Mouse (Mus musculus) inflammation-experienced regulatory T-cells, adult 6 months (primary cell): Measurements from ENCODE around the gene Sf3b3. TPM values are rescaled to one million over a fixed set of nuclear protein-coding genes. Genes with fewer than 3 reads are reported as not detected.
"Not testable (repeated sequence)": the region's sequence is repeated elsewhere in the genome, so short reads cannot be mapped to it uniquely, and the experiment has no call there.

Experiments used
- ATAC-seq: one replicate; pipeline ENCODE4 v1.8.0; 2017
- polyA plus RNA-seq, 3 experiments: library from polyadenylated mRNA; unstranded; fragments of 100-300 nt; shearing (Covaris generic); gene quantifications; one replicate each; pipeline ENCODE4 v1.2.1; 2017

The Sf3b3 gene
- polyA plus RNA-seq, 3 experiments from 2014 or later: 80.5 to 101 (median 90.8) TPM

GRCm38 (mm10) chr8:110806146-110806545 lies 40.4 kb downstream of the Sf3b3 start:
- ATAC-seq: no peak

DNA sequence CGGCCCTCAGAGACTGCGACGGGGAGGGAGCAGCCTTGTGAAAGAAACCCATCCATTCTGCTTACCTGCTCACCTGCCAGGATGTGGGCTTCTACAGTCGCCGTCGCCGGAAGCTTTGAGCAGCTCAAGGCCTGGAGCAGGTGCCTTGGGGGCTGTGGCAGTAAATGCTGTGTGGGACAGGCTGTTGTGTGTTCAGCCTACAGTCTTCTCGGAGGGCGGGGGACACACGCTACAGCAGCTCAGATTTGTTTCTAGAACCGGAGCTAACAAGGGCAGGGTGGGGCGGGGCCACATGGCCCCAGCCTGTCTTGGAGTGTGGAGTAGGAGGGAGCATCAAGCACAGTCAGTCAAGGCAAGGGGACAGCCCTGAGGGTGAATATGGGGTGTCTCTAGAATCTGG lies 40.9 kb downstream of the Sf3b3 start, which contains the start of gene Il34:
TSS of gene Il34 (minus strand) at position 256 of the 400 bp plus-strand sequence.
- peak; percentile 74 for ATAC-seq

- no peak for ATAC-seq
Measured at GRCm38 (mm10) chr8:110804825-110805514, 41.6 kb downstream of the Sf3b3 start.

GRCm38 (mm10) chr8:110803856-110804255 lies 42.7 kb downstream of the Sf3b3 start:
- no peak for ATAC-seq

DNA sequence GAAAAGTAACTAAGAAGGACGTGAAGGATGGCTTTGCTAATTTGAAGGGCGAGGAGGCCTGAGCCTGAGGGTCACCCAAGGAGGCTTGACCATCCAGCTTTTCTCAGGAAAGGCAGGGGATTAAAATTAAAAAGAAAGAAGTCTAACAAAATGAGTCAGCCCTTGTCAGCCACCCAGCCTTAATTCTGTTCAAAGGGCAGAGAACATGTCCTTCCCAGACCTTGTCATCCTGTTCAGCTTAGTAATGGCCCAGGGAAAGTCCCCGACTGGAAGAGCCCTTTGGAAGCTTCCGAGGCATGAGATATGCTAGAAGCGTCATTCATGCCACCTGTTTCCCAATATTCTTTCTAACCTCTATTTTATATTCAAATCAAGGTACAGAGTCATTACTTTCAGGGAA lies 43.6 kb downstream of the Sf3b3 start:
- ATAC-seq: no peak

- no peak for ATAC-seq
Measured at GRCm38 (mm10) chr8:110797086-110797485, 49.5 kb downstream of the Sf3b3 start.

GRCm38 (mm10) chr8:110794363-110794965 lies 52.1 kb downstream of the Sf3b3 start:
- ATAC-seq: no peak

DNA sequence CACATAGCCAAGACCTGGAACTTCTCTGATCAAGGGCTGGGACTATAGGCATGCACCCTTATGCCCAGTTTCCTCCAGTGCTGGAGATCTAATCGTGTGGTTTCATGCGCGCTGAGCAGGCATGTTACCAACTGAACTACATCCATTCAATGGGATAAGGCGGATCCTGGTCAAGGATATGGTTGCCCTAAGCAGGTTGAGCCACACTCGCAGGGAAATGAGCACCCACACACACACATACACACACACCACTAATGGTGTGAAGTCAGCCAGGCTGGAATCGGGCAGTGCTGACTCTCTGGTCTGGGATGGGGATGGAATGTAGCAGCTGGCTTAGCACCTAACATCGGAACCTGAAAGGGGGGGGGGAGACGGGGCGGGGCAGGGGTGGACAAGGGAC lies 52.7 kb downstream of the Sf3b3 start:
- ATAC-seq: no peak

GRCm38 (mm10) chr8:110793511-110793910 lies 53.1 kb downstream of the Sf3b3 start:
- no peak for ATAC-seq

- ATAC-seq: no peak
Measured at GRCm38 (mm10) chr8:110792574-110793200, 53.9 kb downstream of the Sf3b3 start.

- no peak for ATAC-seq
Measured at GRCm38 (mm10) chr8:110791164-110791563, 55.4 kb downstream of the Sf3b3 start.

GRCm38 (mm10) chr8:110790270-110790669 lies 56.3 kb downstream of the Sf3b3 start:
- no peak for ATAC-seq

DNA sequence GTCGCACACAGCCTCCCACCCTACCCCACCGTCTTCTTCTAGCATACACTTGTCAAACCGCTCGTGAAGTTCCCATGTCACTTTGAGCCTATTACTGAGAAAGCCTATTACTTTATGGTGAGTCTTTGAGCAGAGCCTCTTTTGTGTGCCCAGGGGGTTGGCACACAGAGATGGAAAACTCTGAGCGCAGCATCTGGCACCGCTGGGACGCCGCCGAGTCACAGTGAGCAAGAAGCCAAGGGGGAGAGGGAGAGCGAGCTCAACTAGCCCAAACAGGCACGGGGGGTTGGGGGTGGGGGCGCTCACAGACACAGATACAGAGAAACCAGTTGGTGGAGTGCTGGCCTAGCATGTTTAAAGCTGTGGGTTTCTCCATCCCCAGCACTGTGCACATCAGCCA lies 57.0 kb downstream of the Sf3b3 start:
- no peak for ATAC-seq

GRCm38 (mm10) chr8:110788981-110789380 lies 57.6 kb downstream of the Sf3b3 start:
- no peak for ATAC-seq

- ATAC-seq: no peak
Measured at GRCm38 (mm10) chr8:110787411-110787954, 59.1 kb downstream of the Sf3b3 start.

DNA sequence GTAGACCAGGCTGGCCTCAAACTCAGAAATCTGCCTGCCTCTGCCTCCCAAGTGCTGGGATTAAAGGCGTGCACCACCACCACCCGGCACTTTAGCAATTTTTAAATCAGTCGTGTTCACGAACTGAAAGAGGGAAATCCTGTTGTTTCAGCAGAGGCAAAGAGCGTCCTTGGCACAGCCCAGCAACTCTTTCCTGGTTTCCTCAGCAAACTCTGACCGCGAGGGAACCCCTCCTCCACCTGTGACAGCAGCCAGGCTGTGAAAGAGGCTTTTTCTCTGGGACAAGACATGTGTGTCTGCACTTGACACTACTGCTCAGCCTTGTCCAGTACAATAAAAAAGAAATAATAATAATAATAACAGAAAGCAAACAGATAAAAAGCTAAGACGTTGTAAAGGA lies 59.7 kb downstream of the Sf3b3 start:
- no peak for ATAC-seq

DNA sequence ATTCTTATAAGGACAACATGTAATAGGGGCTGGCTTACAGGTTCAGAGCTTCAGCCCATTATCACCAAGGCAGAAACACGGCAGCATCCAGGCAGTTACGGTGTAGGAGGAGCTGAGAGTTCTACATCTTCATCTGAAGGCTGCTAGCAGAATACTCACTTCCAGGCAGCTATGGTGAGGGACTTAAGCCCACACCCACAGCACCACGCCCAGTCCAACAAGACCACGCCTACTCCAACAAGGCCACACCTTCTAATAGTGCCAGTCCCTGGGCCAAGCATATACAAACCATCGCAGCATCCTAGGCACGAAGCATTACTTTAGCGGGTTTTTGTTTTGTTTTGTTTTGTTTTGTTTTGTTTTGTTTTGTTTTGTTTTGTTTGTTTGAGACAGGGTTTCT lies 60.1 kb downstream of the Sf3b3 start:
- not testable (repeated sequence) for ATAC-seq

DNA sequence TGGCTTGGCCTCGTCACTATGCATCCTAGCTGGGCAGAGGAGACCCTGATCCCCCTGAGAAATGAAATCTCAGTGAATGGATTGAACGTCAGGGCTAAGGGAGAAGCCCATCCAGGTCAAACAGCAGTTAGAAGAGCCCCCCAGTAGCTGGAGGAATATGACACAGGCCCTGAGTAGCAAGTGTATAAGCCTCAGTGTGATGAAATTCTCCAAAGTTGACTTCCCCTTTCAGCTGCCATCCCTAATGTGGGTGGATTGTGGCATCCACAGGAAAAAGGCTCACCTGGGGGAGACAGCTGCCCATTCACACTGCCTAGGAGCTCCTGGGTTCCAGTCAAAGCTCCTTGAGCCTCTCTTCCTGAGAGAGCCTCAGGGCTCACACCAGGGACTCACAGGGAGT lies 61.2 kb downstream of the Sf3b3 start:
- ATAC-seq: no peak

GRCm38 (mm10) chr8:110779924-110780718 lies 66.5 kb downstream of the Sf3b3 start:
- ATAC-seq: no peak

GRCm38 (mm10) chr8:110776335-110776734 lies 70.3 kb downstream of the Sf3b3 start:
- no peak for ATAC-seq

- ATAC-seq: no peak
Measured at GRCm38 (mm10) chr8:110775721-110776120, 70.9 kb downstream of the Sf3b3 start.

- ATAC-seq: no peak
Measured at GRCm38 (mm10) chr8:110775316-110775715, 71.3 kb downstream of the Sf3b3 start.

GRCm38 (mm10) chr8:110774725-110775124 lies 71.9 kb downstream of the Sf3b3 start:
- no peak for ATAC-seq
